Mouse (Mus musculus) layer of hippocampus, postnatal 25 days (tissue): ENCODE data around the gene Unc13a. TPM values are rescaled to one million over a fixed set of nuclear protein-coding genes. Genes with fewer than 3 reads are reported as not detected.
"Not testable (repeated sequence)": the region's sequence is repeated elsewhere in the genome, so short reads cannot be mapped to it uniquely, and the experiment has no call there.

Source experiments
- DNase-seq, 2 experiments: peaks; one replicate each; pipeline ENCODE4 v3.0.0; 2022; ENCODE audit warnings: mixed read lengths in 2 of 2, low spot score in 1 of 2; ENCODE audit errors: extremely low spot score in 1 of 2
- total RNA-seq, 2 experiments: library from RNA; stranded (reverse); gene quantifications; 2 replicates each; pipeline ENCODE4 v1.2.3; 2021

Gene Unc13a
- 100 to 1,000 TPM; 235 to 291 TPM for total RNA-seq

GRCm38 (mm10) chr8:71671549-71671965 is at the start of gene Unc13a:
Gene Unc13a, minus strand, starts transcription at chr8:71671757.
- peak; percentile 89 to 92 for DNase-seq

- DNase-seq: peak; percentile 60 to 65
Observed at GRCm38 (mm10) chr8:71719928-71720457, 48.4 kb upstream of the Unc13a start.

- peak in 1 of 2 experiments; percentile 56 for DNase-seq
Observed at GRCm38 (mm10) chr8:71719218-71719617, 47.7 kb upstream of the Unc13a start.

- DNase-seq: no peak
Observed at GRCm38 (mm10) chr8:71718252-71718651, 46.7 kb upstream of the Unc13a start.

- no peak for DNase-seq
Observed at GRCm38 (mm10) chr8:71717096-71717495, 45.5 kb upstream of the Unc13a start.

- DNase-seq: no peak
Observed at GRCm38 (mm10) chr8:71716561-71717053, 45.0 kb upstream of the Unc13a start.

- no peak for DNase-seq
Observed at GRCm38 (mm10) chr8:71715531-71715930, 44.0 kb upstream of the Unc13a start.

- DNase-seq: no peak
Observed at GRCm38 (mm10) chr8:71711574-71711973, 40.0 kb upstream of the Unc13a start.

GRCm38 (mm10) chr8:71709800-71710446 is 38.4 kb upstream of the Unc13a start:
- DNase-seq: peak; percentile 91 to 98

GRCm38 (mm10) chr8:71709134-71709799 is 37.7 kb upstream of the Unc13a start:
- DNase-seq: no peak

- DNase-seq: peak in 1 of 2 experiments; percentile 63
Observed at GRCm38 (mm10) chr8:71707874-71708273, 36.3 kb upstream of the Unc13a start.

- DNase-seq: not testable (repeated sequence)
Observed at GRCm38 (mm10) chr8:71703400-71703799, 31.8 kb upstream of the Unc13a start.

- DNase-seq: no peak
Observed at GRCm38 (mm10) chr8:71702923-71703322, 31.4 kb upstream of the Unc13a start.

GRCm38 (mm10) chr8:71702087-71702432 is 30.5 kb upstream of the Unc13a start:
- DNase-seq: no peak

- DNase-seq: no peak
Observed at GRCm38 (mm10) chr8:71701414-71702086, 30.0 kb upstream of the Unc13a start, which contains the start of gene B3gnt3. Gene B3gnt3, minus strand, starts transcription at chr8:71701789.

- DNase-seq: no peak
Observed at GRCm38 (mm10) chr8:71700493-71701269, 29.1 kb upstream of the Unc13a start.

GRCm38 (mm10) chr8:71695456-71695855 is 23.9 kb upstream of the Unc13a start:
- DNase-seq: not testable (repeated sequence)

- no peak for DNase-seq
Observed at GRCm38 (mm10) chr8:71693166-71694041, 21.8 kb upstream of the Unc13a start.

- DNase-seq: no peak
Observed at GRCm38 (mm10) chr8:71692509-71692908, 21.0 kb upstream of the Unc13a start.
